Mouse (Mus musculus): ENCODE measurements around the gene Dffb.
"Not testable (repeated sequence)": the region's sequence is repeated elsewhere in the genome, so short reads cannot be mapped to it uniquely, and the experiment has no call there.

Dffb gene

GRCm38 (mm10) chr4:153962631-153963030 lies 12.3 kb downstream of the Dffb start:
- DNase-seq (ENCODE audit: low read depth), result no peak

GRCm38 (mm10) chr4:153957444-153958250 lies 17.3 kb downstream of the Dffb start:
- no peak for DNase-seq (ENCODE audit: low read depth)

- DNase-seq (ENCODE audit: low read depth), result peak; percentile 96
These were observed 18.1 kb downstream of the Dffb start, which contains the start of gene A430005L14Rik for GRCm38 (mm10) chr4:153956569-153957405. TSS of gene A430005L14Rik (plus strand) at chr4:153957237.

GRCm38 (mm10) chr4:153955651-153956050 lies 19.3 kb downstream of the Dffb start:
- DNase-seq (ENCODE audit: low read depth), result no peak

- DNase-seq (ENCODE audit: low read depth), result no peak
These were observed 23.2 kb downstream of the Dffb start for GRCm38 (mm10) chr4:153951692-153952091.

- DNase-seq (ENCODE audit: low read depth), result no peak
These were observed 23.8 kb downstream of the Dffb start for GRCm38 (mm10) chr4:153951150-153951549.

GRCm38 (mm10) chr4:153950372-153950771 lies 24.6 kb downstream of the Dffb start:
- no peak for DNase-seq (ENCODE audit: low read depth)

GRCm38 (mm10) chr4:153945741-153946140 lies 29.2 kb downstream of the Dffb start:
- DNase-seq (ENCODE audit: low read depth), result no peak

GRCm38 (mm10) chr4:153944261-153944660 lies 30.7 kb downstream of the Dffb start:
- DNase-seq (ENCODE audit: low read depth), result no peak

- DNase-seq (ENCODE audit: low read depth), result no peak
These were observed 31.7 kb downstream of the Dffb start for GRCm38 (mm10) chr4:153943243-153943642.

- no peak for DNase-seq (ENCODE audit: low read depth)
These were observed 45.0 kb downstream of the Dffb start for GRCm38 (mm10) chr4:153929921-153930320.

- DNase-seq (ENCODE audit: low read depth), result no peak
These were observed 45.5 kb downstream of the Dffb start for GRCm38 (mm10) chr4:153929425-153929824.

- DNase-seq (ENCODE audit: low read depth), result no peak
These were observed 46.1 kb downstream of the Dffb start for GRCm38 (mm10) chr4:153928772-153929299.

- not testable (repeated sequence) for DNase-seq (ENCODE audit: low read depth)
These were observed 52.8 kb downstream of the Dffb start for GRCm38 (mm10) chr4:153922090-153922489.

GRCm38 (mm10) chr4:153920517-153921233 lies 54.3 kb downstream of the Dffb start:
- DNase-seq (ENCODE audit: low read depth), result no peak

GRCm38 (mm10) chr4:153917773-153918500 lies 57.0 kb downstream of the Dffb start:
- DNase-seq (ENCODE audit: low read depth), result no peak

Measured in naive thymus-derived CD4-positive, alpha-beta T cell, adult 2 months (primary cell).